Mouse (Mus musculus): ENCODE measurements at regions not wholly inside any gene's neighbourhood (a gene's known extent, or its start where the extent isn't known, plus 50 kb on each side); places are given as distances from the start of the nearest gene placed in this dataset.

GRCm38 (mm10) chr5:74920939-74921338 lies 123.6 kb downstream of the Chic2 start:
- Histone ChIP-seq H3K4me1 (no peaks in the 10 kb centered on the region), H3K27ac (no peak overlapping the region), H3K4me3 (no peak overlapping the region), H3K27me3 (replicated peaks) (no peaks in the 10 kb centered on the region), H3K9me3 (peaks cover 2% of the 10 kb centered on the region; the same call in 1 of the 2 replicates), H3K36me3 (no peaks in the 10 kb centered on the region), H3K4me2 (replicated peaks) (no peak overlapping the region), H3K9ac (no peak overlapping the region)
- no peak for ATAC-seq (ENCODE audit: low FRiP score, low read depth)
- WGBS: 71% methylated on average over 2 of the region's 2 CpGs

GRCm38 (mm10) chr5:74920490-74920889 lies 124.1 kb downstream of the Chic2 start:
- ATAC-seq (ENCODE audit: low FRiP score, low read depth): no peak
- Histone ChIP-seq H3K9ac (no peak overlapping the region), H3K4me3 (no peak overlapping the region), H3K27me3 (replicated peaks) (no peaks in the 10 kb centered on the region), H3K36me3 (no peaks in the 10 kb centered on the region), H3K9me3 (peaks cover 3% of the 10 kb centered on the region; the same call in 1 of the 2 replicates), H3K4me1 (no peaks in the 10 kb centered on the region), H3K27ac (no peak overlapping the region), H3K4me2 (replicated peaks) (no peak overlapping the region)
- WGBS: 23% methylated on average over 5 of the region's 5 CpGs

- ATAC-seq (ENCODE audit: low FRiP score, low read depth): no peak
- 18% methylated on average over 7 of the region's 7 CpGs for WGBS
- Histone ChIP-seq H3K4me2 (replicated peaks) (no peak overlapping the region), H3K36me3 (no peaks in the 10 kb centered on the region), H3K9ac (no peak overlapping the region), H3K27ac (no peak overlapping the region), H3K4me3 (no peak overlapping the region), H3K27me3 (replicated peaks) (no peaks in the 10 kb centered on the region), H3K9me3 (no peaks in the 10 kb centered on the region), H3K4me1 (peaks cover 6% of the 10 kb centered on the region; the same call in 1 of the 2 replicates)
These were observed 139.0 kb downstream of the Chic2 start for GRCm38 (mm10) chr5:74905504-74906061.

- no peak overlapping the region for H3K4me2 ChIP-seq (replicated peaks)
- no peak overlapping the region for H3K4me3 ChIP-seq
- no peak for ATAC-seq (ENCODE audit: low FRiP score, low read depth)
- H3K9ac ChIP-seq: no peak overlapping the region
- WGBS: 37% methylated on average over 7 of the region's 7 CpGs
- no peaks in the 10 kb centered on the region for H3K36me3 ChIP-seq
- H3K27ac ChIP-seq: no peak overlapping the region
- H3K27me3 ChIP-seq (replicated peaks): no peaks in the 10 kb centered on the region
- H3K4me1 ChIP-seq: peaks cover 6% of the 10 kb centered on the region; the same call in 1 of the 2 replicates
- H3K9me3 ChIP-seq: no peaks in the 10 kb centered on the region
These were observed 139.6 kb downstream of the Chic2 start for GRCm38 (mm10) chr5:74904927-74905503.

- ATAC-seq (ENCODE audit: low FRiP score, low read depth): no peak
- no peak overlapping the region for H3K9ac ChIP-seq
- 82% methylated on average over 3 of the region's 3 CpGs for WGBS
- no peaks in the 10 kb centered on the region for H3K36me3 ChIP-seq
- H3K4me1 ChIP-seq: peaks cover 6% of the 10 kb centered on the region; the same call in 1 of the 2 replicates
- H3K4me2 ChIP-seq (replicated peaks): no peak overlapping the region
- no peaks in the 10 kb centered on the region for H3K9me3 ChIP-seq
- H3K4me3 ChIP-seq: no peak overlapping the region
- no peaks in the 10 kb centered on the region for H3K27me3 ChIP-seq (replicated peaks)
- H3K27ac ChIP-seq: no peak overlapping the region
These were observed 140.2 kb downstream of the Chic2 start for GRCm38 (mm10) chr5:74904327-74904726.

- peaks cover 6% of the 10 kb centered on the region; the same call in 1 of the 2 replicates for H3K4me1 ChIP-seq
- H3K27ac ChIP-seq: no peak overlapping the region
- no peaks in the 10 kb centered on the region for H3K9me3 ChIP-seq
- no peak overlapping the region for H3K4me2 ChIP-seq (replicated peaks)
- no peak overlapping the region for H3K9ac ChIP-seq
- no peaks in the 10 kb centered on the region for H3K27me3 ChIP-seq (replicated peaks)
- no peak overlapping the region for H3K4me3 ChIP-seq
- WGBS: 94% methylated on average over 6 of the region's 6 CpGs
- H3K36me3 ChIP-seq: no peaks in the 10 kb centered on the region
- ATAC-seq (ENCODE audit: low FRiP score, low read depth): no peak
These were observed 140.9 kb downstream of the Chic2 start for GRCm38 (mm10) chr5:74903711-74904110.

GRCm38 (mm10) chr5:74897133-74897532 lies 147.4 kb downstream of the Chic2 start:
- Histone ChIP-seq H3K27me3 (replicated peaks) (no peaks in the 10 kb centered on the region; the same call in 1 of the 2 replicates), H3K9ac (no peak overlapping the region), H3K4me1 (no peaks in the 10 kb centered on the region), H3K4me3 (no peak overlapping the region), H3K27ac (no peak overlapping the region), H3K9me3 (no peaks in the 10 kb centered on the region), H3K36me3 (no peaks in the 10 kb centered on the region), H3K4me2 (replicated peaks) (no peak overlapping the region)
- ATAC-seq (ENCODE audit: low FRiP score, low read depth): no peak
- 92% methylated on average over 8 of the region's 8 CpGs for WGBS

GRCm38 (mm10) chr5:74893276-74893675 lies 151.3 kb downstream of the Chic2 start:
- no peak overlapping the region for H3K4me3 ChIP-seq
- peaks cover 10% of the 10 kb centered on the region; the same call in 1 of the 2 replicates for H3K4me1 ChIP-seq
- no peak overlapping the region for H3K9ac ChIP-seq
- H3K27me3 ChIP-seq (replicated peaks): no peaks in the 10 kb centered on the region; the same call in 1 of the 2 replicates
- H3K4me2 ChIP-seq (replicated peaks): no peak overlapping the region
- H3K36me3 ChIP-seq: no peaks in the 10 kb centered on the region
- ATAC-seq (ENCODE audit: low FRiP score, low read depth): no peak
- H3K9me3 ChIP-seq: no peaks in the 10 kb centered on the region
- no peak overlapping the region for H3K27ac ChIP-seq
- WGBS: 81% methylated on average over 5 of the region's 5 CpGs

GRCm38 (mm10) chr5:74891541-74891940 lies 153.0 kb downstream of the Chic2 start:
- whole genome bisulfite sequencing: 22% methylated on average over 3 of the region's 3 CpGs
- no peak overlapping the region for H3K9ac ChIP-seq
- no peaks in the 10 kb centered on the region; the same call in 1 of the 2 replicates for H3K27me3 ChIP-seq (replicated peaks)
- no peak overlapping the region for H3K4me2 ChIP-seq (replicated peaks)
- no peaks in the 10 kb centered on the region for H3K36me3 ChIP-seq
- H3K4me3 ChIP-seq: no peak overlapping the region
- H3K27ac ChIP-seq: no peak overlapping the region
- no peak for ATAC-seq (ENCODE audit: low FRiP score, low read depth)
- H3K9me3 ChIP-seq: no peaks in the 10 kb centered on the region
- H3K4me1 ChIP-seq: peaks cover 10% of the 10 kb centered on the region; the same call in 1 of the 2 replicates

GRCm38 (mm10) chr5:74888934-74889333 lies 155.6 kb downstream of the Chic2 start:
- no peak overlapping the region for H3K4me3 ChIP-seq
- H3K4me1 ChIP-seq: peaks cover 10% of the 10 kb centered on the region; the same call in 1 of the 2 replicates
- no peaks in the 10 kb centered on the region for H3K9me3 ChIP-seq
- no peaks in the 10 kb centered on the region for H3K27me3 ChIP-seq (replicated peaks)
- H3K36me3 ChIP-seq: no peaks in the 10 kb centered on the region
- H3K4me2 ChIP-seq (replicated peaks): no peak overlapping the region
- no peak overlapping the region for H3K9ac ChIP-seq
- 74% methylated on average over 8 of the region's 8 CpGs for WGBS
- H3K27ac ChIP-seq: no peak overlapping the region
- no peak for ATAC-seq (ENCODE audit: low FRiP score, low read depth)

GRCm38 (mm10) chr5:74885958-74886357 lies 158.6 kb downstream of the Chic2 start:
- Histone ChIP-seq H3K36me3 (no peaks in the 10 kb centered on the region), H3K4me2 (replicated peaks) (no peak overlapping the region), H3K27me3 (replicated peaks) (no peaks in the 10 kb centered on the region), H3K4me1 (0 out of 2 replicates have a peak, but pooled peaks cover 1% of the 10 kb centered on the region), H3K9ac (no peak overlapping the region), H3K9me3 (no peaks in the 10 kb centered on the region), H3K27ac (no peak overlapping the region), H3K4me3 (no peak overlapping the region)
- WGBS: 83% methylated on average over 3 of the region's 3 CpGs
- no peak for ATAC-seq (ENCODE audit: low FRiP score, low read depth)

- no peaks in the 10 kb centered on the region for H3K27me3 ChIP-seq (replicated peaks)
- WGBS: 87% methylated on average over 12 of the region's 12 CpGs
These were observed 162.0 kb downstream of the Chic2 start for GRCm38 (mm10) chr5:74882563-74882962.

More at GRCm38 (mm10) chr5:74882563-74882962, 162.0 kb downstream of the Chic2 start:
- no peak overlapping the region for H3K4me2 ChIP-seq (replicated peaks)
- no peak overlapping the region for H3K27ac ChIP-seq
- no peaks in the 10 kb centered on the region for H3K36me3 ChIP-seq
- ATAC-seq (ENCODE audit: low FRiP score, low read depth): no peak
- H3K4me1 ChIP-seq: peaks cover 5% of the 10 kb centered on the region; the same call in 1 of the 2 replicates
- no peaks in the 10 kb centered on the region for H3K9me3 ChIP-seq
- no peak overlapping the region for H3K9ac ChIP-seq
- no peak overlapping the region for H3K4me3 ChIP-seq
